Mouse (Mus musculus) thymus, adult 2 months (tissue): Measurements from ENCODE around the gene Tex46. TPM values are rescaled to one million over a fixed set of nuclear protein-coding genes. Genes with fewer than 3 reads are reported as not detected.

Experiments
- DNase-seq: peaks from one replicate; pipeline ENCODE4 v3.0.0; 2021
- H3K27ac ChIP-seq: fragments of 200-500 bp; 2 replicates; pipeline ENCODE4 v1.5.1; 2012; ENCODE audit warnings: low read length, control low read depth; ENCODE audit not compliant: control insufficient read depth, insufficient read depth
- H3K27me3 ChIP-seq: fragments of 200-500 bp; 2 replicates; pipeline ENCODE4 v1.6.1; 2012; ENCODE audit warnings: mild to moderate bottlenecking, low read length, moderate library complexity, mixed read lengths; ENCODE audit not compliant: control insufficient read depth, insufficient read depth
- H3K36me3 ChIP-seq: fragments of 200-500 bp; 2 replicates; pipeline ENCODE4 v1.6.1; 2012; ENCODE audit warnings: mild to moderate bottlenecking, low read length, moderate library complexity; ENCODE audit not compliant: control insufficient read depth, insufficient read depth
- H3K4me1 ChIP-seq: fragments of 200-500 bp; replicated peaks from 2 replicates; pipeline ENCODE4 v1.6.1; 2012; ENCODE audit warnings: low read length; ENCODE audit not compliant: control insufficient read depth, insufficient read depth
- H3K4me3 ChIP-seq: fragments of 200-500 bp; 2 replicates; pipeline ENCODE4 v1.5.1; 2012; ENCODE audit warnings: mild to moderate bottlenecking, low read length, control low read depth, moderate library complexity; ENCODE audit not compliant: control insufficient read depth, insufficient read depth
- CTCF ChIP-seq: fragments of 200-500 bp; IDR thresholded peaks from 2 replicates; pipeline ENCODE4 v1.5.1; 2012; ENCODE audit warnings: mild to moderate bottlenecking, control low read depth, low read length, moderate library complexity, borderline replicate concordance; ENCODE audit not compliant: control insufficient read depth, poor library complexity, insufficient read depth; ENCODE audit errors: extremely low read depth
- POLR2A ChIP-seq: fragments of 200-500 bp; IDR thresholded peaks from 2 replicates; pipeline ENCODE4 v1.6.1; 2012; ENCODE audit warnings: mild to moderate bottlenecking, low read length, control low read depth, moderate library complexity; ENCODE audit not compliant: control insufficient read depth, poor library complexity, insufficient read depth; ENCODE audit errors: extremely low read depth
- whole genome bisulfite sequencing: fragments of 180-500 bp; shearing (Covaris S2); methylation state at CpG from one replicate; pipeline ENCODE4 v1.1.7; 2018; 5-methylcytosine and 5-hydroxymethylcytosine counted together
- polyA plus RNA-seq: library from polyadenylated mRNA; depleted of rRNA; stranded (reverse); fragments of >200 nt; gene quantifications from 2 replicates; pipeline ENCODE4 v1.2.3, GENCODE M21; 2012

Tex46 gene
- polyA plus RNA-seq, 1 experiment = not detected

GRCm38 (mm10) chr4:136602018-136602554 is 8.2 kb upstream of the Tex46 start:
- TF ChIP-seq CTCF (no peak), POLR2A (no peak)
- H3K4me1 ChIP-seq = peaks cover 8% of the 10 kb centered on the region
- peak overlapping the region; percentile 96 for H3K4me3 ChIP-seq
- WGBS = 2% methylated on average over 68 of the region's 68 CpGs
- no peaks in the 10 kb centered on the region for H3K27me3 ChIP-seq
- H3K27ac ChIP-seq = peak overlapping the region; percentile 6; the same call in 1 of the 2 replicates
- DNase-seq = peak; percentile 45
- no peaks in the 10 kb centered on the region for H3K36me3 ChIP-seq

GRCm38 (mm10) chr4:136602568-136602967 is 7.7 kb upstream of the Tex46 start, which contains the start of gene Kdm1a:
TSS of gene Kdm1a (minus strand) at chr4:136602723.
- WGBS = under 1% methylated on average over 44 of the region's 45 CpGs
- H3K36me3 ChIP-seq = no peaks in the 10 kb centered on the region
- H3K4me3 ChIP-seq = peak within 1 kb of the TSS; percentile 96
- TF ChIP-seq CTCF (peak; percentile 90), POLR2A (peak; percentile 86)
- H3K4me1 ChIP-seq = peaks cover 8% of the 10 kb centered on the region
- peak; percentile 95 for DNase-seq
- H3K27me3 ChIP-seq = no peaks in the 10 kb centered on the region
- H3K27ac ChIP-seq = peak within 1 kb of the TSS; percentile 6; the same call in 1 of the 2 replicates

- 95% methylated on average over 19 of the region's 19 CpGs for WGBS
- TF ChIP-seq CTCF (no peak), POLR2A (no peak)
- no peak for DNase-seq
Observed at GRCm38 (mm10) chr4:136605756-136606485, 4.3 kb upstream of the Tex46 start.

GRCm38 (mm10) chr4:136613657-136614056 is 3.4 kb downstream of the Tex46 start:
- Histone ChIP-seq H3K4me3 (no peak overlapping the region), H3K27me3 (no peaks in the 10 kb centered on the region), H3K36me3 (no peaks in the 10 kb centered on the region), H3K4me1 (no peaks in the 10 kb centered on the region), H3K27ac (no peak overlapping the region)
- TF ChIP-seq CTCF (no peak), POLR2A (no peak)
- 81% methylated on average over 7 of the region's 7 CpGs for WGBS
- no peak for DNase-seq

More at GRCm38 (mm10) chr4:136605756-136606485, 4.3 kb upstream of the Tex46 start:
- Histone ChIP-seq H3K27me3 (no peaks in the 10 kb centered on the region), H3K4me1 (0 out of 2 replicates have a peak, but pooled peaks cover 2% of the 10 kb centered on the region), H3K27ac (no peak overlapping the region), H3K4me3 (no peak overlapping the region), H3K36me3 (no peaks in the 10 kb centered on the region)

- DNase-seq = peak; percentile 31
- H3K27ac ChIP-seq = no peak overlapping the region
- no peaks in the 10 kb centered on the region for H3K27me3 ChIP-seq
- TF ChIP-seq CTCF (no peak), POLR2A (no peak)
- 4% methylated on average over 1 of the region's 1 CpGs for WGBS
- H3K4me3 ChIP-seq = no peak overlapping the region
- peaks cover 5% of the 10 kb centered on the region for H3K4me1 ChIP-seq
- no peaks in the 10 kb centered on the region for H3K36me3 ChIP-seq
Observed at GRCm38 (mm10) chr4:136621336-136621735, 11.1 kb downstream of the Tex46 start.

GRCm38 (mm10) chr4:136621956-136622355 is 11.7 kb downstream of the Tex46 start:
- no peaks in the 10 kb centered on the region for H3K36me3 ChIP-seq
- no peak overlapping the region for H3K4me3 ChIP-seq
- H3K4me1 ChIP-seq = peaks cover 11% of the 10 kb centered on the region
- H3K27ac ChIP-seq = no peak overlapping the region
- no peak for DNase-seq
- TF ChIP-seq POLR2A (no peak), CTCF (no peak)
- 73% methylated on average over 5 of the region's 5 CpGs for WGBS
- no peaks in the 10 kb centered on the region for H3K27me3 ChIP-seq
